Mouse (Mus musculus): ENCODE data around the gene Tac4. TPM values are rescaled to one million over a fixed set of nuclear protein-coding genes. Genes with fewer than 3 reads are reported as not detected.

Tac4 gene
- total RNA-seq, 2 experiments from 2014 or later: 0.15 TPM; not detected in 1

GRCm38 (mm10) chr11:95259088-95259849 lies 2.1 kb upstream of the Tac4 start:
- peak; percentile 83 for ATAC-seq (ENCODE audit: poor library complexity, severe bottlenecking)

- ATAC-seq (ENCODE audit: poor library complexity, severe bottlenecking): no peak
These were observed 2.6 kb downstream of the Tac4 start for GRCm38 (mm10) chr11:95263816-95264454.

GRCm38 (mm10) chr11:95264455-95265013 lies 3.2 kb downstream of the Tac4 start:
- ATAC-seq (ENCODE audit: poor library complexity, severe bottlenecking): no peak

DNA sequence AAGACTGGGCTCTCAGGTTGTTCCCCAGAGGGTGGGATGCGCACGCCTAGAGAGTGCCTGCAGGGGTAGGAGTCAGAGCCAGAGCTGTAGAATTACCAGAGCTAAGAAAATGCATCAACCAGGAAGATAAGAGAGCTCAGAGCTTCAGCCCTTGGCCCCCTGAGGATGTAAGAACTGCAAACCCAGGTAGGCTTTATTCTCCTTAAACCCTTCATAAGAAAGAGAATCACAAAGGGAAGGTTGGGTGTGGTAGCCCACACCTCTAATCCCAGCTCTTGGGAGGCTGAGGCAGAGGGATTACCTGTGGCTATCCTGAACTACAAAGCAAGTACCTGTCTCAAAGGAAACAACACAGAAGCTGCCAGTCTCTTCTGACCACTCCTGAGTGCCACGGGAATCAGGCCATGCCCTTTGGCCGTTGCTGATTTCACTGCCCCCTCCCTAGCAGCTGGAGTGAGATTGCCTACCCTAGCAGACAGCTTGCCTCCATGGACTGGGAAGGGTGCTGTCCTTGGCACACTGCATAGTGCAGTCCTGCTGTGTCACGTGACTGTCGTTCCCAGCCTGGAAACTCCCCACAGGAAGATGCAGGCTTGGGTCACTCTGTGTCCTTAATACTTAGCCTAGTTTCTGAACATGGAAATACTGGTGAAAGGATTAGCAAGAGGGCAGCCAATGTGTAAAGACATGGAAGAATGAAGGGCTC lies 5.4 kb downstream of the Tac4 start:
- no peak for ATAC-seq (ENCODE audit: poor library complexity, severe bottlenecking)

DNA sequence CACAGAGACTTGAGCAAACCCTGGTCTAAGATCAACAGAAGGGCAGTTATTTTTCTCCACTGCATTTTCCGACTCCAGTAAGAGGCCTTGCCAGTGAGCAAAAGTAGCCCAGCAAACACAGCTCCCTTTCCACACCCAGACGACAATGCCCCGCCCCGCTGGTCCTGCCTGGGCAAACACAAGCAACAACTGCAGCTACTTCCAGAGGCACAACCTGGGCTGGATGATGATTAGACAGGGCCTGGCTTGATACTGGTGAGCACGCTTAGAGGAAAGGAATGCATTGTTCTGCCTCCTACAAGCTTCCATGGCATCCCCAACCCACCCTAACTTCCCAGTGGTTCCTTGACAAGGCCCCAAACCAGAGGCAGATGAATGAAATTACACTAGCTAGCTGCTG lies 12.3 kb downstream of the Tac4 start:
- no peak for ATAC-seq (ENCODE audit: poor library complexity, severe bottlenecking)

GRCm38 (mm10) chr11:95274613-95275012 lies 13.3 kb downstream of the Tac4 start:
- ATAC-seq (ENCODE audit: poor library complexity, severe bottlenecking): peak; percentile 35; the same call in 1 of the 2 replicates

DNA sequence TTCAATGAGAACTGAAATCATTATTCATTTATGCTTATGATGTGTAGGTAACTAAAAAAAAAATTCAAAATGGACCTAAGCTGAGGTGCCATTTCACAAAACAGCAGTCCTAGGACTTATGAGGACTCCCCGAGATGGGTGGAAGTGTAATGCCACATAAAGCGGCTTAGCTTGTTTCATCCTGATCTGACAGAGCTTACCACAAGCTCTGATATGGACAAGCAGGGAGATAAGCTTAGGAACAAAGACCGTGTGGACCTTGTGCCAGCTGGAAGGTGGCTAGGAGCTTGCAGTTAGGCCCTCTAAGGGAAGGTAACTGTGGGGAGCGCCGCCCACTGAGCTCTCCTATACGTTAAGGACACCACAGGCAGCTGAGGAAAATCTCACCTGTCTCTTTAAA lies 14.7 kb downstream of the Tac4 start:
- ATAC-seq (ENCODE audit: poor library complexity, severe bottlenecking): no peak

DNA sequence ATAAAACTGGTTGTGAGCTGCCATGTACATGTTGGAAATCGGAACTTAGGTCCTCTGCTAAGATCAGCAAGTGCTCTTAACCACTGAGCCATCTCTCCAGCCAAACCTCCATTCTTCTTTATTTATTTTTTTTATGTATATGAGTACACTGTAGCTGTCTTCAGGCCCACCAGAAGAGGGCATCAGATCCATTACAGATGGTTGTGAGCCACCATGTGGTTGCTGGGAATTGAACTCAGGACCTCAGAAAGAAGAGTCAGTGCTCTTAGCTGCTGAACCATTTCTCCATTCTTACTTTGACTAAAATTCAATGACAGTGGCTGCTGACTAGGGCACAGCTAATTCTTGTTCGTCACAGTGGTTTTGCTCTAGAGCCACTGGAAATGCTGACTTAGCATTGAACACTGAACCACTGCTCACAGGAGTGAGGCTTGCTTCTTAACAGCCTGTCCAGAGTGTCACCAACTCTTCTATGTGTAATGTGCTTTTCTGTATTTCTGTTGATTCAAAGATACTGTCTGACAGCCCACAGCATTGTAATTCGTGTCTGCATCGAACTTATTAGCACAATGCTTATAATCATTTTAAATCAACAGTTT lies 17.8 kb downstream of the Tac4 start:
- ATAC-seq (ENCODE audit: poor library complexity, severe bottlenecking): no peak

DNA sequence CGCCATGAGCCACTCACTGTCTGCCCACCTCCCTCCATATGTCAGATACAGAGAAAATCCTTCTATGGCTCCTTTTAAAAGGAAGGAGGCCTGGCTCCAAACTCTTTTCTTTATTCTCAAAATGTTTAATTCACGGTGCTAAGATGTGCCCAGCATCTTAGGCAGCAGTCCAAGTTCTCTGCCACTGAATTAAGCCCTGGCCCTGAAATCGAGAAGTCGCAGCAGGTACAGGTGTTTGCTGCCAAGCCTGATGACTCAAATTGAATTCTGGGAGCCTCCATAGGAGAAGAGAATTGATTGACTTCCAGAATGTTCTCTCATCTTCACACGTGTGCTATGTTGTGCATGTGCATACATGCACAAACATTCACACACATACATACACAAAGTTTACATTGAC lies 21.0 kb downstream of the Tac4 start:
- ATAC-seq (ENCODE audit: poor library complexity, severe bottlenecking): no peak

- ATAC-seq (ENCODE audit: poor library complexity, severe bottlenecking): peak; percentile 88
These were observed 30.7 kb downstream of the Tac4 start for GRCm38 (mm10) chr11:95291998-95292397.

GRCm38 (mm10) chr11:95293017-95293624 lies 31.8 kb downstream of the Tac4 start:
- ATAC-seq (ENCODE audit: poor library complexity, severe bottlenecking): peak; percentile 81

DNA sequence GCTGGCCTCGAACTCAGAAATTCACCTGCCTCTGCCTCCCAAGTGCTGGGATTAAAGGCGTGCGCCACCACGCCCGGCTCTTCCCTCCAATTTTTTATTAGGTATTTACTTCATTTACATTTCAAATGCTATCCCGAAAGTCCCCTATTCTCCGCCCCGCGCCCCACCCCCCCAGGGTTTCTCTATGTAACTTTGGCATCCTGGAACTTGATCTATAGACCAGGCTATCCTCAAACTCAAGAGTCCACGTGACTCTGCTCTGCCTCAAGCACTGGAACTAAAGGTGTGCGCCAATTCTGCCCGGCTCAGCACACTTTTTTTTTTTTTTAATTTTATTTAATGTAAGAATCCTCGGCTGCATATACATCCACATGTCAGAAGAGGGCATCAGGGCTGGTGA lies 34.4 kb downstream of the Tac4 start:
- no peak for ATAC-seq (ENCODE audit: poor library complexity, severe bottlenecking)

DNA sequence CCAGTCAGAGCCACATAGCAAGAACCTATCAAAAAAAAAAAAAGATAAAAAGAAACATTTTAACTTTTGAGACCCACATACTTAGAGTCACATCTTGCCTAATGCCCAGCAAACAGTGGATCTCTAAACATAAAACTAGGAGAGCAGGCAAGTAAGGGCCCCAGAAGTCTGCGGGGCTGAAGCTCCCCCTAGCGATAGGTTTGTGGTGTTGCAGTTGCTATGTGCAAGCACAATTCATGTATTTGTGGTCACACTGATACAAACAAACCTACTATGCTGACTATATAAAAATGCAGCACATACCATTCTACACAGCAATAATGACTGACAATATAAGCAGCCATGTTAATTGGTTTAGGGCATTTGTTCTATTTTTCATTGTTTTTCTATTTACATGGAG lies 36.8 kb downstream of the Tac4 start:
- peak; percentile 89 for ATAC-seq (ENCODE audit: poor library complexity, severe bottlenecking)

DNA sequence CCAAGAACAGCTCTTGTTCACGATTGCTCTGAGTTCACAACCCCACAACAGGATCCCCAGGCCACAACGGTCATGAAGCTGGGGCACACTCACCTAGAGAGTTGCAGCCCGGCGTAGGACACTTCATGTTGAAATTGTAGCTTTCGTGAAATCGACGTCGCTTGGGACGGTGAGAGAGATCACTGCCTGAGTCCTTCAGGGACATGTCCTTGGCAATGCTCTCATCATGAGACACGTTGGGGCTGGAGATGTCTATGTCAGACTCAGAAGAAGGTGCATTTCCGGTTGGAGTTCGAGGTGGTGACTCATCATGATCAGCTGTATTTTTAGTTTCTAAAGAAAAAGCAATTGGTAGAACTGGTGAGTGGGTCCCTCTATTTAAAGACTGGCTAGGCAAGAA lies 38.6 kb downstream of the Tac4 start:
- no peak for ATAC-seq (ENCODE audit: poor library complexity, severe bottlenecking)

- ATAC-seq (ENCODE audit: poor library complexity, severe bottlenecking): no peak
These were observed 40.4 kb downstream of the Tac4 start for GRCm38 (mm10) chr11:95301772-95302171.

GRCm38 (mm10) chr11:95305600-95305999 lies 44.3 kb downstream of the Tac4 start:
- no peak for ATAC-seq (ENCODE audit: poor library complexity, severe bottlenecking)

- no peak for ATAC-seq (ENCODE audit: poor library complexity, severe bottlenecking)
These were observed 46.2 kb downstream of the Tac4 start for GRCm38 (mm10) chr11:95307526-95307925.

GRCm38 (mm10) chr11:95309510-95310006 lies 48.2 kb downstream of the Tac4 start:
- ATAC-seq (ENCODE audit: poor library complexity, severe bottlenecking): peak; percentile 91

DNA sequence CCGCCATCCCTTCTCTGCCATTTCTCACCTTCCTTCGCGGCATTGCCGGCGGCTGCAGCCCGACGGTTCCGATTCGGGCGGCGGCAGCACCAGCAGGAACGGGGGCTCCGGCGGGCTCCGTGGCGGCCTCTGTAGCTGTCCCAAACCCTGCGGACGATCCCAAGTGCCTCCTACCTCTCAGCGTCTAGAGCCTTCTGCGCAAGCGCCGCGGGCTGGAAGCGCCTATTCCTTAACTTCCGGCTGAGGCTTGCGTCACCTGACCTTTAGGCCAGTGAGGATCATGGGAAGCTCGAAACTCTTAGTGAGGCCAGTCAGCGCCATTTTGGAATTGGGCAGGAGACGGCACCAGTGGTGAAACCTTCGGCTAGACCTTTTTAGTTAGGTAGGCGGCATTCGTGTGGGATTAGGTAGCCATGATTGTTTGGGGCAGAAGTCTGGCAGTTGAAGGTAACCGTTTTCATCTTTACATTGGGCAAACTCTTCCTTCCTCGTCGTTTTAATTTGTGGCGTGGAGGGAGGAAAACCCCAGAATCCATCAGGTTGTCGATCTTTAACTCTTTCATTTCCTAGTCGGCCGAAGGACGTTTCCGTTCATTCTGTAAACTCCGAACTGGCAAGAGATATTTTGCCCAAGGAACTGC lies 48.8 kb downstream of the Tac4 start, which contains the start of gene Kat7:
TSS of gene Kat7 (minus strand) at position 240 of the 641 bp plus-strand sequence.
- peak; percentile 84 for ATAC-seq (ENCODE audit: poor library complexity, severe bottlenecking)

Data from megakaryocyte, adult 5-6 weeks (primary cell).